Comparison of ENCODE assay signal across 26 mouse cellular contexts in the genomic region with DNA sequence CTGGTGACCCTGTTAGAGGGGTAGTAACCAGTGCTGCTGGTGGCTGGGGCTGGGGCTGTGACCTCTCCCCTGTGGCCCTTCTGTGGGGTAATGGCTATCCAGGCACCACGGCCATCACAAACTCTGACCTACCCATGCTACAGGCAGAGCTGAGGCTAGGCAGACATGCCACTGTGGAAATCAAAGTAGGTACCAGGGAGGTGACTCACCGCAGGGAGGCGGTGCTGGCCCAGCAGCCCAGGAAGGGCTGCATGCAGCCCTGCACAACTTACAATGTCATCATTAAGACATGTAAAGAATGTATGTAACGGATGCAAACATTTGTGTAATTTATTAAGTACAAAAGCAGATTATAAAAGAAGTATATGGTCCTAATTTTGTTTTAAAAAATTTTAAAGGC. TPM values are rescaled to one million over a fixed set of nuclear protein-coding genes. Genes with fewer than 3 reads are reported as not detected.
DNase-seq lines count a peak whose midpoint lies in the region; ATAC-seq and TF ChIP-seq lines count a peak whose summit lies in the region.
"Had no signal": no experiment of that assay in that cellular context is flagged by ENCODE, and none has a peak within 500 bp of the region (broad histone marks: within the 10 kb centered on the region; RNA-seq: fewer than 3 reads in every experiment).

No protein-coding gene starts in this region.

- H3K4me3 ChIP-seq in embryonic facial prominence, embryonic 14.5 days (ENCODE audit: low read depth, low read length), result no peak overlapping the region
- H3K4me3 ChIP-seq in embryonic facial prominence, embryonic 10.5 days, result no peak overlapping the region
- no peak overlapping the region for H3K4me3 ChIP-seq in lung, postnatal 0 days (ENCODE audit: low read depth, low read length)
- no peak overlapping the region for H3K4me3 ChIP-seq in embryonic fibroblast, embryonic 13.5 days (ENCODE audit: insufficient read depth, low read length)
- no peak overlapping the region for H3K4me3 ChIP-seq in heart, embryonic 10.5 days
- H3K4me3 ChIP-seq: erythroblast, embryonic 14.5 days; forebrain, embryonic 13.5 days; heart, embryonic 13.5 days; hindbrain, embryonic 13.5 days; limb, embryonic 13.5 days; liver, embryonic 12.5 days; midbrain, embryonic 10.5 days had no signal

- DNase-seq in embryonic facial prominence, embryonic 14.5 days (ENCODE audit: low spot score), result no peak
- DNase-seq in embryonic facial prominence, embryonic 10.5 days (ENCODE audit: low spot score), result no peak
- peak; percentile 28 for DNase-seq in lung, postnatal 0 days (ENCODE audit: low spot score)
- no peak for DNase-seq in lung, postnatal 4 days
- DNase-seq in gastrocnemius, postnatal 25 days, result no peak
- DNase-seq in heart, embryonic 10.5 days (ENCODE audit: low spot score), result no peak
- DNase-seq: adrenal gland, postnatal 14 days; cerebellum, adult 9-10 months; gastrocnemius, postnatal 10 days; heart, adult 11 months; heart, postnatal 14 days; kidney, adult 18-20 months; kidney, postnatal 4 days; thymus, postnatal 36 days had no signal

- H3K4me2 ChIP-seq in embryonic facial prominence, embryonic 14.5 days (ENCODE audit: low read depth, low read length), result no peak overlapping the region
- no peak overlapping the region for H3K4me2 ChIP-seq in lung, postnatal 0 days (replicated peaks; ENCODE audit: low read depth, low read length)
- H3K4me2 ChIP-seq: forebrain, embryonic 13.5 days; heart, embryonic 13.5 days; hindbrain, embryonic 13.5 days; limb, embryonic 13.5 days; liver, embryonic 12.5 days had no signal

- 60% methylated on average over 4 of the region's 4 CpGs for WGBS in embryonic facial prominence, embryonic 14.5 days
- 65% methylated on average over 4 of the region's 4 CpGs for WGBS in embryonic facial prominence, embryonic 10.5 days
- 49% methylated on average over 4 of the region's 4 CpGs for WGBS in lung, postnatal 0 days
- WGBS in heart, embryonic 10.5 days, result 44% methylated on average over 4 of the region's 4 CpGs

- no peak overlapping the region for H3K27ac ChIP-seq in embryonic facial prominence, embryonic 14.5 days (replicated peaks; ENCODE audit: low read depth, low read length)
- H3K27ac ChIP-seq in embryonic facial prominence, embryonic 10.5 days (replicated peaks), result no peak overlapping the region; the same call in 1 of the 2 replicates
- H3K27ac ChIP-seq in lung, postnatal 0 days (ENCODE audit: low read length), result 0 out of 2 replicates have a peak overlapping the region, but pooled peaks have one; percentile 47
- peak overlapping the region; percentile 68 for H3K27ac ChIP-seq in embryonic fibroblast, embryonic 13.5 days (ENCODE audit: insufficient read depth, low read length)
- H3K27ac ChIP-seq in heart, embryonic 10.5 days, result no peak overlapping the region
- H3K27ac ChIP-seq: forebrain, embryonic 13.5 days; heart, embryonic 13.5 days; hindbrain, embryonic 13.5 days; limb, embryonic 13.5 days; liver, embryonic 12.5 days; midbrain, embryonic 10.5 days had no signal

- peaks cover 42% of the 10 kb centered on the region for H3K36me3 ChIP-seq in embryonic facial prominence, embryonic 14.5 days (ENCODE audit: control insufficient read depth, insufficient read depth, low read length)
- peaks cover 33% of the 10 kb centered on the region for H3K36me3 ChIP-seq in embryonic facial prominence, embryonic 10.5 days (replicated peaks)
- H3K36me3 ChIP-seq in lung, postnatal 0 days (ENCODE audit: insufficient read depth, low read length), result peaks cover 10% of the 10 kb centered on the region; the same call in 1 of the 2 replicates
- peaks cover 34% of the 10 kb centered on the region for H3K36me3 ChIP-seq in heart, embryonic 10.5 days
- H3K36me3 ChIP-seq: G1E; liver, embryonic 12.5 days had no signal

- 0 out of 2 replicates have a peak overlapping the region, but pooled peaks have one; percentile 5 for H3K9ac ChIP-seq in embryonic facial prominence, embryonic 14.5 days (ENCODE audit: low read depth, low read length)
- H3K9ac ChIP-seq in lung, postnatal 0 days (replicated peaks; ENCODE audit: low read depth), result no peak overlapping the region
- H3K9ac ChIP-seq: forebrain, embryonic 13.5 days; heart, embryonic 13.5 days; hindbrain, embryonic 13.5 days; limb, embryonic 13.5 days; liver, embryonic 12.5 days had no signal

- no peak for TF ChIP-seq EP300 in lung, postnatal 0 days (IDR thresholded peaks at IDR 0.05)

- TF ChIP-seq POLR2A in embryonic fibroblast, embryonic 13.5 days (IDR thresholded peaks at IDR 0.05; ENCODE audit: low read depth, low read length), result no peak

- H3K9me3 ChIP-seq in embryonic facial prominence, embryonic 14.5 days (ENCODE audit: control insufficient read depth, low read length), result no peaks in the 10 kb centered on the region
- H3K9me3 ChIP-seq in embryonic facial prominence, embryonic 10.5 days, result no peaks in the 10 kb centered on the region
- H3K9me3 ChIP-seq in lung, postnatal 0 days (ENCODE audit: low read length), result no peaks in the 10 kb centered on the region
- H3K9me3 ChIP-seq in heart, embryonic 10.5 days, result no peaks in the 10 kb centered on the region
- H3K9me3 ChIP-seq: forebrain, embryonic 13.5 days; G1E; heart, embryonic 13.5 days; hindbrain, embryonic 13.5 days; limb, embryonic 13.5 days; liver, embryonic 12.5 days; midbrain, embryonic 10.5 days had no signal

- TF ChIP-seq CTCF in lung, postnatal 0 days (IDR thresholded peaks at IDR 0.05), result peak; percentile 23; the same call in 1 of the 2 replicates
- no peak for TF ChIP-seq CTCF in embryonic fibroblast, embryonic 13.5 days (IDR thresholded peaks at IDR 0.05; ENCODE audit: borderline replicate concordance, insufficient read depth, low read length)

- H3K4me1 ChIP-seq in embryonic facial prominence, embryonic 14.5 days (ENCODE audit: control insufficient read depth, insufficient read depth, low read length), result no peaks in the 10 kb centered on the region
- H3K4me1 ChIP-seq in embryonic facial prominence, embryonic 10.5 days, result peaks cover 23% of the 10 kb centered on the region
- peaks cover 6% of the 10 kb centered on the region; the same call in 1 of the 2 replicates for H3K4me1 ChIP-seq in lung, postnatal 0 days (ENCODE audit: insufficient read depth, low read depth, low read length)
- H3K4me1 ChIP-seq in embryonic fibroblast, embryonic 13.5 days (ENCODE audit: control insufficient read depth, insufficient read depth, low read length), result peaks cover 19% of the 10 kb centered on the region; the same call in 1 of the 2 replicates
- H3K4me1 ChIP-seq in heart, embryonic 10.5 days, result peaks cover 32% of the 10 kb centered on the region
- H3K4me1 ChIP-seq: forebrain, embryonic 13.5 days; limb, embryonic 13.5 days; liver, embryonic 12.5 days had no signal

- H3K27me3 ChIP-seq in embryonic facial prominence, embryonic 14.5 days (replicated peaks; ENCODE audit: control insufficient read depth, insufficient read depth, low read length), result no peaks in the 10 kb centered on the region
- no peaks in the 10 kb centered on the region for H3K27me3 ChIP-seq in embryonic facial prominence, embryonic 10.5 days (replicated peaks; ENCODE audit: low read depth, poor library complexity, severe bottlenecking)
- H3K27me3 ChIP-seq in lung, postnatal 0 days (replicated peaks; ENCODE audit: insufficient read depth, low read length), result no peaks in the 10 kb centered on the region
- H3K27me3 ChIP-seq in heart, embryonic 10.5 days (ENCODE audit: insufficient read depth, poor library complexity, severe bottlenecking), result no peaks in the 10 kb centered on the region
- H3K27me3 ChIP-seq: CH12.LX; forebrain, embryonic 13.5 days; heart, embryonic 13.5 days; hindbrain, embryonic 13.5 days; limb, embryonic 13.5 days; liver, embryonic 12.5 days had no signal

- ATAC-seq in embryonic facial prominence, embryonic 14.5 days (ENCODE audit: low read depth), result no peak
- no peak for ATAC-seq in lung, postnatal 0 days
- ATAC-seq: forebrain, embryonic 13.5 days; inflammation-experienced regulatory T-cells, adult 6 months had no signal

RNA-seq across cellular contexts. Expression of a gene that starts 8.8 kb away (rescaled TPM):
- 12.9 and 14.6 TPM in 2 replicates for polyA plus RNA-seq in embryonic facial prominence, embryonic 14.5 days (2014; fragmentation: Nextera tagmentation; extraction: Ambion mirVana)
- 0.10 TPM in 1 of 2 replicates, not detected in the other for polyA plus RNA-seq in embryonic facial prominence, embryonic 10.5 days (2016; fragmentation: Nextera tagmentation; extraction: Ambion mirVana)
- 1.3 and 1.9 TPM in 2 replicates for polyA plus RNA-seq in lung, postnatal 0 days (2015; fragmentation: Nextera tagmentation; extraction: Ambion mirVana)
- polyA plus RNA-seq in embryonic fibroblast, embryonic 13.5 days (2011; ENCODE audit: insufficient read length, low read depth, missing spikeins), result 0.35 TPM in 1 of 2 replicates, not detected in the other
- 1 to 10 TPM; 4.3 to 6.1 TPM for total RNA-seq in gastrocnemius, postnatal 25 days (2021)
- polyA plus RNA-seq in heart, embryonic 10.5 days (2016; fragmentation: Nextera tagmentation; extraction: Ambion mirVana), result 0.10 and 0.11 TPM in 2 replicates
- total RNA-seq: CH12.LX; common myeloid progenitor, adult 5-6 weeks; G1E had no signal
- polyA plus RNA-seq: erythroblast, embryonic 14.5 days; forebrain, embryonic 13.5 days; G1E; inflammation-experienced regulatory T-cells, adult 6 months; liver, embryonic 12.5 days; midbrain, embryonic 10.5 days had no signal

RNA-seq across cellular contexts. Expression of a gene that starts 24.8 kb away (rescaled TPM):
- 68.7 and 71.5 TPM in 2 replicates for polyA plus RNA-seq in embryonic facial prominence, embryonic 14.5 days (2014; fragmentation: Nextera tagmentation; extraction: Ambion mirVana)
- 62.2 and 64.5 TPM in 2 replicates for polyA plus RNA-seq in embryonic facial prominence, embryonic 10.5 days (2016; fragmentation: Nextera tagmentation; extraction: Ambion mirVana)
- polyA plus RNA-seq in lung, postnatal 0 days (2015; fragmentation: Nextera tagmentation; extraction: Ambion mirVana), result 50.8 and 58.8 TPM in 2 replicates
- 32.2 and 33.9 TPM in 2 replicates for polyA plus RNA-seq in embryonic fibroblast, embryonic 13.5 days (2011; ENCODE audit: insufficient read length, low read depth, missing spikeins)
- 1 to 10 TPM; 2.7 to 4.4 TPM for total RNA-seq in gastrocnemius, postnatal 25 days (2021)
- polyA plus RNA-seq in heart, embryonic 10.5 days (2016; fragmentation: Nextera tagmentation; extraction: Ambion mirVana), result 57.3 and 63.0 TPM in 2 replicates

Comparison
In these comparisons a context has a peak if more than half of its experiments do, and no peak if none do; other contexts are left out.
1. H3K27ac ChIP-seq: peak in lung, postnatal 0 days (single experiment) and embryonic fibroblast, embryonic 13.5 days (single experiment); none in embryonic facial prominence, embryonic 14.5 days (single experiment), embryonic facial prominence, embryonic 10.5 days (single experiment) and heart, embryonic 10.5 days (single experiment).